16 mouse cellular contexts compared by ENCODE assay signal in genomic region chr19:6296551-6297210, GRCm38 (mm10). TPM values are rescaled to one million over a fixed set of nuclear protein-coding genes. Genes with fewer than 3 reads are reported as not detected.
DNase-seq lines count a peak whose midpoint lies in the region; ATAC-seq lines count a peak whose summit lies in the region.
"Had no signal": no experiment of that assay in that cellular context is flagged by ENCODE, and none has a peak within 500 bp of the region (broad histone marks: within the 10 kb centered on the region; RNA-seq: fewer than 3 reads in every experiment).

No protein-coding gene starts in this region.

- no peak for ATAC-seq in neural tube, embryonic 11.5 days (ENCODE audit: insufficient read depth, low FRiP score, low TSS enrichment)
- ATAC-seq in liver, embryonic 12.5 days, result peak; percentile 58
- no peak for ATAC-seq in forebrain, embryonic 12.5 days (ENCODE audit: low FRiP score)
- ATAC-seq: forebrain, embryonic 13.5 days had no signal

- no peak overlapping the region for H3K9ac ChIP-seq in neural tube, embryonic 11.5 days (ENCODE audit: low read length)
- H3K9ac ChIP-seq in liver, embryonic 12.5 days, result peak overlapping the region; percentile 61
- no peak overlapping the region for H3K9ac ChIP-seq in forebrain, embryonic 12.5 days
- H3K9ac ChIP-seq: forebrain, embryonic 13.5 days; hindbrain, embryonic 12.5 days; limb, embryonic 13.5 days; stomach, embryonic 15.5 days had no signal

- no peak overlapping the region for H3K4me2 ChIP-seq in neural tube, embryonic 11.5 days (ENCODE audit: low read depth)
- H3K4me2 ChIP-seq in liver, embryonic 12.5 days, result peak overlapping the region; percentile 61
- no peak overlapping the region for H3K4me2 ChIP-seq in forebrain, embryonic 12.5 days
- H3K4me2 ChIP-seq: forebrain, embryonic 13.5 days; hindbrain, embryonic 12.5 days; limb, embryonic 13.5 days; stomach, embryonic 15.5 days had no signal

- 0 out of 2 replicates have a peak overlapping the region, but pooled peaks have one; percentile 14 for H3K27ac ChIP-seq in neural tube, embryonic 11.5 days (ENCODE audit: low read depth, low read length)
- peak overlapping the region; percentile 95 for H3K27ac ChIP-seq in liver, embryonic 12.5 days
- H3K27ac ChIP-seq in forebrain, embryonic 12.5 days, result no peak overlapping the region
- H3K27ac ChIP-seq: forebrain, embryonic 13.5 days; hindbrain, embryonic 12.5 days; limb, embryonic 13.5 days; stomach, embryonic 15.5 days had no signal

- no peaks in the 10 kb centered on the region for H3K9me3 ChIP-seq in neural tube, embryonic 11.5 days (ENCODE audit: control insufficient read depth, low read length)
- no peaks in the 10 kb centered on the region for H3K9me3 ChIP-seq in liver, embryonic 12.5 days (replicated peaks)
- no peaks in the 10 kb centered on the region for H3K9me3 ChIP-seq in forebrain, embryonic 12.5 days
- H3K9me3 ChIP-seq: forebrain, embryonic 13.5 days; hindbrain, embryonic 12.5 days; limb, embryonic 13.5 days; stomach, embryonic 15.5 days had no signal

- DNase-seq in neural tube, embryonic 11.5 days (ENCODE audit: low spot score), result no peak
- DNase-seq in neural tube, embryonic 10.5 days (ENCODE audit: extremely low spot score, low spot score), result no peak
- peak; percentile 71 for DNase-seq in NIH3T3 (ENCODE audit: low read depth)
- DNase-seq in adrenal gland, adult 18-20 months (ENCODE audit: low spot score in 2 of 2), result no peak
- DNase-seq in urinary bladder, adult 18-20 months (ENCODE audit: low spot score in 2 of 2), result no peak
- DNase-seq: adrenal gland, adult 2 months; cerebellum, adult 11-12 months; embryo, embryonic 11 days; gastrocnemius, postnatal 25 days; right cerebral cortex, postnatal 4 days had no signal

- peaks cover 39% of the 10 kb centered on the region for H3K36me3 ChIP-seq in neural tube, embryonic 11.5 days (ENCODE audit: control insufficient read depth, insufficient read depth, low read length)
- H3K36me3 ChIP-seq in liver, embryonic 12.5 days, result peaks cover 92% of the 10 kb centered on the region
- H3K36me3 ChIP-seq in forebrain, embryonic 12.5 days (replicated peaks), result peaks cover 85% of the 10 kb centered on the region

- 93% methylated on average over 5 of the region's 5 CpGs for WGBS in neural tube, embryonic 11.5 days
- 69% methylated on average over 5 of the region's 5 CpGs for WGBS in liver, embryonic 12.5 days (ENCODE audit: insufficient replicate concordance)
- 90% methylated on average over 5 of the region's 5 CpGs for WGBS in forebrain, embryonic 12.5 days

- no peaks in the 10 kb centered on the region for H3K27me3 ChIP-seq in neural tube, embryonic 11.5 days (ENCODE audit: control insufficient read depth, insufficient read depth, low read length)
- H3K27me3 ChIP-seq in liver, embryonic 12.5 days (replicated peaks), result no peaks in the 10 kb centered on the region
- no peaks in the 10 kb centered on the region for H3K27me3 ChIP-seq in forebrain, embryonic 12.5 days
- H3K27me3 ChIP-seq: forebrain, embryonic 13.5 days; hindbrain, embryonic 12.5 days; limb, embryonic 13.5 days; stomach, embryonic 15.5 days had no signal

- no peak overlapping the region for H3K4me3 ChIP-seq in neural tube, embryonic 11.5 days (ENCODE audit: low read depth, low read length)
- no peak overlapping the region for H3K4me3 ChIP-seq in liver, embryonic 12.5 days
- no peak overlapping the region for H3K4me3 ChIP-seq in forebrain, embryonic 12.5 days (replicated peaks)
- H3K4me3 ChIP-seq: forebrain, embryonic 13.5 days; hindbrain, embryonic 12.5 days; limb, embryonic 13.5 days; stomach, embryonic 15.5 days had no signal

- H3K4me1 ChIP-seq in neural tube, embryonic 11.5 days (ENCODE audit: control insufficient read depth, insufficient read depth, low read length), result peaks cover 4% of the 10 kb centered on the region; the same call in 1 of the 2 replicates
- peaks cover 83% of the 10 kb centered on the region for H3K4me1 ChIP-seq in liver, embryonic 12.5 days
- no peaks in the 10 kb centered on the region for H3K4me1 ChIP-seq in forebrain, embryonic 12.5 days
- H3K4me1 ChIP-seq: forebrain, embryonic 13.5 days; hindbrain, embryonic 12.5 days; limb, embryonic 13.5 days had no signal

RNA-seq across cellular contexts. Expression of gene Cdc42bpg, which starts 9.6 kb away (rescaled TPM):
- 0.42 and 0.58 TPM in 2 replicates for polyA plus RNA-seq in neural tube, embryonic 11.5 days (2014; fragmentation: Nextera tagmentation; extraction: Ambion mirVana)
- polyA plus RNA-seq in liver, embryonic 12.5 days (2016; fragmentation: Nextera tagmentation; extraction: Ambion mirVana), result 0.20 TPM in 2 replicates
- total RNA-seq in adrenal gland, adult 18-20 months (2021), result 10 to 100 TPM; 15.1 to 19.3 TPM
- 0.36 and 0.38 TPM in 2 replicates for polyA plus RNA-seq in forebrain, embryonic 12.5 days (2016; fragmentation: Nextera tagmentation; extraction: Ambion mirVana)

RNA-seq across cellular contexts. Expression of gene Ehd1, which starts 20.2 kb away (rescaled TPM):
- 71.9 and 82.2 TPM in 2 replicates for polyA plus RNA-seq in neural tube, embryonic 11.5 days (2014; fragmentation: Nextera tagmentation; extraction: Ambion mirVana)
- 85.4 and 91.9 TPM in 2 replicates for polyA plus RNA-seq in liver, embryonic 12.5 days (2016; fragmentation: Nextera tagmentation; extraction: Ambion mirVana)
- total RNA-seq in adrenal gland, adult 18-20 months (2021), result 100 to 1,000 TPM; 112 to 157 TPM
- polyA plus RNA-seq in forebrain, embryonic 12.5 days (2016; fragmentation: Nextera tagmentation; extraction: Ambion mirVana), result 86.6 and 89.0 TPM in 2 replicates

RNA-seq across cellular contexts. Expression of gene Men1, which starts 38.1 kb away (rescaled TPM):
- 59.5 and 66.1 TPM in 2 replicates for polyA plus RNA-seq in neural tube, embryonic 11.5 days (2014; fragmentation: Nextera tagmentation; extraction: Ambion mirVana)
- polyA plus RNA-seq in liver, embryonic 12.5 days (2016; fragmentation: Nextera tagmentation; extraction: Ambion mirVana), result 48.6 and 49.4 TPM in 2 replicates
- 10 to 100 TPM; 48.2 to 54.2 TPM for total RNA-seq in adrenal gland, adult 18-20 months (2021)
- polyA plus RNA-seq in forebrain, embryonic 12.5 days (2016; fragmentation: Nextera tagmentation; extraction: Ambion mirVana), result 97.1 and 107 TPM in 2 replicates

RNA-seq across cellular contexts. Expression of gene Map4k2, which starts 44.3 kb away (rescaled TPM):
- polyA plus RNA-seq in neural tube, embryonic 11.5 days (2014; fragmentation: Nextera tagmentation; extraction: Ambion mirVana), result 10.0 and 13.6 TPM in 2 replicates
- 9.2 and 9.3 TPM in 2 replicates for polyA plus RNA-seq in liver, embryonic 12.5 days (2016; fragmentation: Nextera tagmentation; extraction: Ambion mirVana)
- 10 to 100 TPM; 31.1 to 40.1 TPM for total RNA-seq in adrenal gland, adult 18-20 months (2021)
- 14.4 and 15.1 TPM in 2 replicates for polyA plus RNA-seq in forebrain, embryonic 12.5 days (2016; fragmentation: Nextera tagmentation; extraction: Ambion mirVana)

RNA-seq across cellular contexts. Expression of gene Atg2a, which starts 55.2 kb away (rescaled TPM):
- polyA plus RNA-seq in neural tube, embryonic 11.5 days (2014; fragmentation: Nextera tagmentation; extraction: Ambion mirVana), result 13.3 and 13.8 TPM in 2 replicates
- polyA plus RNA-seq in liver, embryonic 12.5 days (2016; fragmentation: Nextera tagmentation; extraction: Ambion mirVana), result 7.1 and 8.2 TPM in 2 replicates
- total RNA-seq in adrenal gland, adult 18-20 months (2021), result 10 to 100 TPM; 26.4 to 37.1 TPM
- polyA plus RNA-seq in forebrain, embryonic 12.5 days (2016; fragmentation: Nextera tagmentation; extraction: Ambion mirVana), result 12.0 and 14.2 TPM in 2 replicates
